Mouse (Mus musculus) frontal cortex, postnatal 14 days (tissue): ENCODE data around the gene Mrpl30.

Experiments used
- DNase-seq, 2 experiments: peaks; one replicate each; pipeline ENCODE4 v3.0.0; 2022; ENCODE audit warnings: low spot score in 2 of 2

Gene Mrpl30

DNA sequence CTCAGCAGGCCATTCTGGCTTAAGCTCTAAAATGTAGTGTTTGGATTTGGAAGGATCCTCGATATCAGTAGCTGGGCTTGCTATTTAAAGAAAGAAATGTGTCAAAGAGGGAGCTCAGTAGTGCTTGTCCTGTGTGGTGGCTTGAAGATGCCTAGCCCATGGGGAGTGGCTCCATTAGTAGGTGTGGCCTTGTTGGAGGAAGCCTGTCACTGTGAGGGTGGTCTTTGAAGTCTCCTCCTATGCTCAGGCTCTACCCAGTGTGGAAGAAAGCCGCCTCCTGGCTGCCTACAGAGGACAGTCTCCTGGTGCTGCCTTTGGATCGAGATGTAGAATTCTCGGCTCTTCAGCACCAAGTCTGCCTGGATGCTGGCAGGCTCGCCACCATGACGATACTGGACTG lies 10.0 kb downstream of the Mrpl30 start:
- DNase-seq, result no peak

DNA sequence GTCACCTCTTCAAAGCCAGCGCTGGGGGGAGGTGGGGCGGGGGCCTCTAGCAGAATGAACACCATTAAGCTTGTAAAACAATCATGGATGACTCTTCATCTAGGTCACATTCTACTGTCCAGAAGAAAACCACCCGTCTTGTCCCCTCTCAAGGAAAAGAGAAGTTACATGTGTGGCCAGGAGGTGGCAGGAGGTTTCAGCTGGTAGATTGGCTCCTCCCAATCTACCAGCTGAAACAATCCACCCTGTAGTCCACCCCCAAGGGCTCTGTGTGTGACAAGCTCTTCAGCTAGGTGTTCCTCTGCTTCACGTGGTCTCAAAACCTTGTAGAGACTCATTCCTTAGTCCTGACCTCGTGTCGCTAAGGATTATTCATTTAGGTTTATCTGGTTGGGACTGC lies 12.9 kb downstream of the Mrpl30 start:
- no peak for DNase-seq

DNA sequence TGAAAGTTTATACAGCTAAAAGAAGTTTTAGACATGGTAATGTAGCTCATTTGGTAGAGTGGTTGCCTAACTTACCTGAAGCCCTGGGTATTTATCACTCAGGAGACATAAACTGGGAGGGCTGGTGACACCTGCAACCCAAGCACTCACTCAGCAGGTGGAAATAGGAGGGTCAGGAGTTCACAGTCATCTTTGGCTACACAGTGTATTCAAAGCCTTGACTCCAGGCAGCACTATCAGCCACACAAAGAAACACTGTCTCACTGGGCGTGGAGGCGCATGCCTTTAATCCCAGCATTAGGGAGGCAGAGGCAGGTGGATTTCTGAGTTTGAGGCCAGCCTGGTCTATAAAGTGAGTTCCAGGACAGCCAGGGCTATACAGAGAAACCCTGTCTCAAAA lies 22.5 kb downstream of the Mrpl30 start:
- DNase-seq, result no peak

- DNase-seq, result no peak
These were observed 26.1 kb downstream of the Mrpl30 start, which contains the start of gene Lyg2 for GRCm38 (mm10) chr1:37916393-37916792. Gene Lyg2 (minus strand): TSS chr1:37916493.

GRCm38 (mm10) chr1:37917666-37918065 lies 27.4 kb downstream of the Mrpl30 start:
- no peak for DNase-seq

- no peak for DNase-seq
These were observed 27.8 kb downstream of the Mrpl30 start for GRCm38 (mm10) chr1:37918096-37918495.

- DNase-seq, result no peak
These were observed 32.3 kb downstream of the Mrpl30 start for GRCm38 (mm10) chr1:37922536-37922935.

DNA sequence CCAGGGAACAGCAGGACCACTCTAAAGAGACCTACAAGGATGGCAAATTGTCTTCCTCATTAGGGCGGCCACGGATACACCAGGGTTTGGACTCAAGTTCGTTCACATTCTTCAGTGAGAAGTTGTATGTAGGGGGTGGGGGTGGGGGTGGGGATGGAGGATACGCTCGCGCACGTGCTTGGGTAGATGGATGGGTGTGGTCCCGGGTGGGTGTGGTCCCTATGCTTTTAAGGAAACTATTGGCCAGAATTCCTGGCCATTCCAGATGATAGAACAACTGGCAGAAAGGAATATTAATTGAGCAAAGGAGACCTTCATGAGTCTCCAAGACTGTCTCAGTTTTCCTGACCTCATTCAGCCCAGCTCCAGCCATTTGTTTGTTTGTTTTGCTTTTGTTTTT lies 35.7 kb downstream of the Mrpl30 start:
- DNase-seq, result no peak

- DNase-seq, result no peak
These were observed 41.5 kb downstream of the Mrpl30 start for GRCm38 (mm10) chr1:37931806-37932205.
